Mouse (Mus musculus) limb, embryonic 14.5 days (tissue): ENCODE measurements at regions not wholly inside any gene's neighbourhood (a gene's known extent, or its start where the extent isn't known, plus 50 kb on each side); places are given as distances from the start of the nearest gene placed in this dataset.
A peak's percentile ranks its signal among the peaks of the same experiment; 100 is the strongest.

Experiments used
- ATAC-seq: fragments of 200-750 bp; cut with Nextera tagmentation; 2 replicates; pipeline ENCODE4 v1.8.0; 2017; ENCODE audit warnings: low read depth, moderate number of reproducible peaks, moderate TSS enrichment; ENCODE audit not compliant: low FRiP score
- DNase-seq: peaks from one replicate; pipeline ENCODE4 v3.0.0-alpha.2; 2015; ENCODE audit warnings: low spot score
- H3K27ac ChIP-seq: fragments of 300-500 bp; sonication (generic); replicated peaks from 2 replicates; pipeline ENCODE4 v1.5.1; 2014; ENCODE audit warnings: low read depth, mild to moderate bottlenecking, low read length, moderate library complexity, mixed read lengths
- H3K27me3 ChIP-seq: fragments of 300-500 bp; sonication (generic); 2 replicates; pipeline ENCODE4 v1.6.1; 2014; ENCODE audit warnings: low read length, mixed read lengths; ENCODE audit not compliant: control insufficient read depth, insufficient read depth
- H3K36me3 ChIP-seq: fragments of 300-500 bp; sonication (generic); 2 replicates; pipeline ENCODE4 v1.6.1; 2014; ENCODE audit warnings: mild to moderate bottlenecking, low read length, moderate library complexity, mixed read lengths; ENCODE audit not compliant: control insufficient read depth, insufficient read depth
- H3K4me1 ChIP-seq: fragments of 300-500 bp; sonication (generic); 2 replicates; pipeline ENCODE4 v1.6.1; 2014; ENCODE audit warnings: antibody characterized with exemption, low read length, mixed read lengths; ENCODE audit not compliant: control insufficient read depth, insufficient read depth
- H3K4me2 ChIP-seq: fragments of 300-500 bp; sonication (generic); replicated peaks from 2 replicates; pipeline ENCODE4 v1.6.1; 2014; ENCODE audit warnings: low read depth, mild to moderate bottlenecking, low read length, moderate library complexity; ENCODE audit not compliant: severe bottlenecking
- H3K4me3 ChIP-seq: fragments of 300-500 bp; sonication (generic); replicated peaks from 2 replicates; pipeline ENCODE4 v1.5.1; 2014; ENCODE audit warnings: low read length
- H3K9ac ChIP-seq: fragments of 300-500 bp; sonication (generic); 2 replicates; pipeline ENCODE4 v1.6.1; 2014; ENCODE audit warnings: mild to moderate bottlenecking, low read depth, low read length, moderate library complexity; ENCODE audit not compliant: severe bottlenecking
- H3K9me3 ChIP-seq: fragments of 300-500 bp; sonication (generic); 2 replicates; pipeline ENCODE4 v1.6.1; 2016; ENCODE audit warnings: low read length; ENCODE audit not compliant: control insufficient read depth
- POLR2A ChIP-seq: fragments of 200-500 bp; IDR thresholded peaks from 2 replicates; pipeline ENCODE4 v1.8.0; 2012; ENCODE audit warnings: inconsistent platforms, mild to moderate bottlenecking, moderate library complexity, borderline replicate concordance; ENCODE audit not compliant: insufficient read depth, insufficient read length; ENCODE audit errors: extremely low read depth
- WGBS: fragments of 180-500 bp; shearing (Covaris S2); extraction: QIAGEN DNeasy Blood & Tissue Kit; methylation state at CpG from one replicate; pipeline ENCODE4 v1.1.7; 2014; 5-methylcytosine and 5-hydroxymethylcytosine counted together

DNA sequence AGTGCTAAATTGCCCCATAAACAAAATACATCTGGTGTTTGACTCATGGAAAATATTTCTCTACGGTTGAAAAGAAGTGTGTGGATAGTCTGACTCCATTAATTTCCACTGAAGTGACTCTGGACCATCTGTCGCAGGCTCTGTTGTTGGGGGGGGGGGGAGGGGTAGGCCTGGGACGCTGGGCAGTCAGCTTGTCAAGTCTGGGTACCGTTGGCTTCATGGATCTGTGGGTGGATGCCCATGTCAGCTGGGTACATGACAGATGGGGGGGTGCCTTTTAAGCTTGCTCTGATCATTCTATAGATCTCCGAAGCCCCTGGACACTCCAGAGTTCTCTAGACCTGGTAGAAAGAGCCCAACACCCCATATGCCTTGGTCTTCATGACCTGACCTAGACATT, 139.0 kb upstream of the Cdh13 start:
- Histone ChIP-seq H3K9me3 (no peaks in the 10 kb centered on the region), H3K9ac (no peak overlapping the region), H3K27ac (no peak overlapping the region), H3K4me3 (no peak overlapping the region), H3K27me3 (no peaks in the 10 kb centered on the region), H3K36me3 (no peaks in the 10 kb centered on the region), H3K4me2 (no peak overlapping the region), H3K4me1 (no peaks in the 10 kb centered on the region; the same call in 1 of the 2 replicates)
- 37% methylated on average over 5 of the region's 5 CpGs for WGBS
- no peak for ATAC-seq
- DNase-seq = peak; percentile 34
- no peak for TF ChIP-seq POLR2A

DNA sequence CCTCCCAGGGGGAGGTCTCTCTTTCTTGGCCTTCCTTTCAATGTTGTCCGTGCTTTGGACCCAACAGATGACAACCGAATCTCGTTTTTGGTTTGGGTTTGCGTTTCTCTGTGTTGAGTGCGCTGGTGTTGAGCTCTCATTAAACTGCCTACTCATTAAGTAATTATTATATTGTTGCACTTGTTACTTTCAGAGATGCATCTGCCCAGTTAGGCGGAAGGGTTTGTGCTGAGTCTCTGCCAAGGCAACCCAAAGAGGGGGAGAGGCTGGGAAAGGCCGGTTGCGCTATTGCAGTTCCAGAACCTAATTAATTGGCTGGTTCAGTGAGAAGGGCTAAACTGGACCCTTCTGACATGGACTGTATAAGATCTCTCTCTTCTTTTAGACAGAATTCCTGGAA, 141.2 kb upstream of the Cdh13 start:
- ATAC-seq (no peak), DNase-seq (no peak)
- no peak overlapping the region for H3K27ac ChIP-seq

DNA sequence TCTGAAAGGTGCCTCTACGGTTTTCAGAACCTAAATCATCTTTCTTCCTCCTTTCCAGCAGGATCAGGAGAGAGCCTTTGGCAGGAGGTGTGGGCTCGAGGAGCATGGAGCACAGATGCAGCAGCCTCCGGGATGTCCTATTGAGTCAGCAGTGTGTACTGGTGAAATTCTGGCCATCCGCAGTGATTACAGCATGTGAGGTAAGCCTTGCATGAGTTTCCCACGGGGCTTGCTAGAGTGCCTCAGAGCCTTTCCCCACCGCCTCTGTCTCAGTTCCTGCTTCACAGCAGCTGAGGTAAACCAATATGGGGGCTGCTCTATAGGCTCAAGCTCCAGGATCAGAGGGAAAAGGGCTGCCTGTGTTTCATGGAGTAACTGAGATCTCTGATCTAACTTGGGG, 143.6 kb upstream of the Cdh13 start:
- H3K4me3 ChIP-seq = no peak overlapping the region
- H3K4me2 ChIP-seq = no peak overlapping the region
- no peaks in the 10 kb centered on the region for H3K27me3 ChIP-seq
- DNase-seq (peak; percentile 41), ATAC-seq (peak; percentile 64; the same call in 1 of the 2 replicates)
- no peak overlapping the region for H3K27ac ChIP-seq
- no peaks in the 10 kb centered on the region for H3K9me3 ChIP-seq
- peaks cover 10% of the 10 kb centered on the region for H3K4me1 ChIP-seq
- no peak overlapping the region for H3K9ac ChIP-seq
- WGBS = 52% methylated on average over 6 of the region's 6 CpGs
- no peak for TF ChIP-seq POLR2A
- no peaks in the 10 kb centered on the region for H3K36me3 ChIP-seq

More for the DNA sequence above, 141.2 kb upstream of the Cdh13 start:
- H3K36me3 ChIP-seq = no peaks in the 10 kb centered on the region
- WGBS = 87% methylated on average over 8 of the region's 8 CpGs
- H3K4me3 ChIP-seq = no peak overlapping the region
- no peak for TF ChIP-seq POLR2A
- H3K27me3 ChIP-seq = no peaks in the 10 kb centered on the region
- no peak overlapping the region for H3K9ac ChIP-seq
- peaks cover 5% of the 10 kb centered on the region for H3K4me1 ChIP-seq
- H3K4me2 ChIP-seq = no peak overlapping the region
- no peaks in the 10 kb centered on the region for H3K9me3 ChIP-seq

DNA sequence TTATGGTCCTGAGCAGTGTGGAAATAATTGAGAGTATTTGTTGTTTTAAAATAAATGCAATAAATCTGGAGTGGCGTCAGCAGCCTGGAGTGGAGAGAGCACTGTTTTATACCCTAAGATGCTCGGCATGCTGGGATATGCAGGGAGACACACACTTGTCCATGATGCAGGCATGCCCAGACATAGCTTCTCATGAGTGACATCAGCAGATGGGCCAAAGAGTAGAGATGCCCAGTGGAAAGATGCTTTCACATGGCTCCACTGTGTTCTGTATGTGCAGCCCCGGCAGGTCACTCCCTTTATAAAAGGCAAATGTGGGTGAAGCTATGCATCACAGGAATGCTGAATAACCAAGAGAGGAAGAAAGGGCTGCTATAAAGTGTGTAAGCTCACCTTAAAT, 145.7 kb upstream of the Cdh13 start:
- TF ChIP-seq POLR2A = no peak
- H3K27ac ChIP-seq = no peak overlapping the region; the same call in 1 of the 2 replicates
- WGBS = 42% methylated on average over 3 of the region's 3 CpGs
- no peaks in the 10 kb centered on the region for H3K27me3 ChIP-seq
- peak; percentile 27; the same call in 1 of the 2 replicates for ATAC-seq
- no peaks in the 10 kb centered on the region for H3K9me3 ChIP-seq
- no peak overlapping the region for H3K4me3 ChIP-seq
- no peaks in the 10 kb centered on the region for H3K36me3 ChIP-seq
- no peak overlapping the region for H3K9ac ChIP-seq
- peak; percentile 25 for DNase-seq
- peaks cover 10% of the 10 kb centered on the region for H3K4me1 ChIP-seq
- no peak overlapping the region for H3K4me2 ChIP-seq

DNA sequence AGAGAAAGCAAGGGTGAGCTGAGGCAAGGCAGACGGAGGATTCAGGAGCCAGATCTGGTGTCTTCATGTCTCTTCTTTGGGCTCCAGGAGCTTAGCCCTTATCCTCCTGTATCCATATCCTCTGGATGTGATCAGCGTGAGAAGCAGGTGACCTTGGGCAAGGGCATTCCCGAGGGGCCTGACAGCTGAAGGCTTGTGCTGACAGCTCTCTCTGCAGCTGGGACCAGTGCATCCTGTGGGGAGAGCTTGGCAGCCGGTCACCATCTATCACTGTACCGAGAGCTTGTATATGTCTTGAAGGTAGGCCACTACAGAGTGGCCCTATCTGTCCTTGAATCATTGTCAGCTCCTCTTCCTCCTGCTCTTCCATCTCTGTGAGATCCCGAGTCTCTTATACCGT, 158.5 kb upstream of the Cdh13 start:
- Histone ChIP-seq H3K4me2 (no peak overlapping the region), H3K4me1 (no peaks in the 10 kb centered on the region), H3K27me3 (no peaks in the 10 kb centered on the region), H3K4me3 (no peak overlapping the region), H3K36me3 (no peaks in the 10 kb centered on the region), H3K9me3 (no peaks in the 10 kb centered on the region), H3K27ac (no peak overlapping the region), H3K9ac (no peak overlapping the region)
- TF ChIP-seq POLR2A = no peak
- DNase-seq = no peak
- 75% methylated on average over 6 of the region's 7 CpGs for WGBS
- ATAC-seq = no peak

DNA sequence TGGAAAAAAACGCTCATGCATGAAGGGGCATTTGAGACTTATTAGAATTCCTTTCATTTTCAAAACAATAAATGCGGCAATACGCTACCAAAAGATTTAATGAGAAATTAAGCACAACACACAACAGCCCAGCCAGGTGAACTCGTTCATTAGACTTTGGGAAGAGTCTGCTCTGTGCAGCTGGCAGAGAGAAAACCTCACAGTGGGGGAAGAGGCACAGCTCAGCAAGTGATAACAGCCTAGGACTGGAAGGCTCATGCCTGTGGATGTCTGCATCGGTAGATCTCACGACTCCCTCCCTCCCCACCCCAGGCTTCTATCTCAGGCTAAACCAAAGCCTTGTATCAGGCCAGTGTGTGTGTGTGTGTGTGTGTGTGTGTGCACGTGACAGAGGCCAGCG, 169.3 kb upstream of the Cdh13 start:
- DNase-seq (no peak), ATAC-seq (no peak)
- 53% methylated on average over 8 of the region's 8 CpGs for WGBS
- Histone ChIP-seq H3K27me3 (no peaks in the 10 kb centered on the region), H3K36me3 (no peaks in the 10 kb centered on the region), H3K4me3 (no peak overlapping the region), H3K4me2 (no peak overlapping the region), H3K9me3 (no peaks in the 10 kb centered on the region), H3K27ac (no peak overlapping the region), H3K9ac (no peak overlapping the region), H3K4me1 (no peaks in the 10 kb centered on the region)
- TF ChIP-seq POLR2A = no peak
